Mouse (Mus musculus): Measurements from ENCODE around the gene Gm5751.
A peak's percentile ranks its signal among the peaks of the same experiment; 100 is the strongest.
"Not testable (repeated sequence)": the region's sequence is repeated elsewhere in the genome, so short reads cannot be mapped to it uniquely, and the experiment has no call there.

Gm5751 gene

GRCm38 (mm10) chrX:8873953-8874352 is at the start of gene Gm5751:
Gene Gm5751 (plus strand): TSS chrX:8874253.
- H3K36me3 ChIP-seq (ENCODE audit: insufficient read depth, low read length); H3K9me3 ChIP-seq (ENCODE audit: low read length); H3K4me1 ChIP-seq (replicated peaks; ENCODE audit: low read depth, low read length); H3K27me3 ChIP-seq (ENCODE audit: insufficient read depth, low read length); H3K4me3 ChIP-seq (replicated peaks; ENCODE audit: low read length): not testable (repeated sequence)

- Histone ChIP-seq H3K27me3 (ENCODE audit: insufficient read depth, low read length) (no peaks in the 10 kb centered on the region), H3K9me3 (ENCODE audit: low read length) (no peaks in the 10 kb centered on the region), H3K36me3 (ENCODE audit: insufficient read depth, low read length) (no peaks in the 10 kb centered on the region), H3K4me3 (replicated peaks; ENCODE audit: low read length) (no peak overlapping the region), H3K4me1 (replicated peaks; ENCODE audit: low read depth, low read length) (no peaks in the 10 kb centered on the region)
- TF ChIP-seq NANOG (IDR thresholded peaks at IDR 0.05; ENCODE audit: borderline replicate concordance, low read length) = no peak
- TF ChIP-seq CTCF (conservative IDR thresholded peaks at IDR 0.05; ENCODE audit: low read length) = peak; percentile 38
Measured at GRCm38 (mm10) chrX:8832043-8832442, 42.0 kb upstream of the Gm5751 start.

GRCm38 (mm10) chrX:8843694-8844093 is 30.4 kb upstream of the Gm5751 start, which contains the start of gene Gm6592:
Gene Gm6592 (plus strand): TSS chrX:8843994.
- no peak within 1 kb of the TSS for H3K4me3 ChIP-seq (replicated peaks; ENCODE audit: low read length)
- no peaks in the 10 kb centered on the region for H3K4me1 ChIP-seq (replicated peaks; ENCODE audit: low read depth, low read length)
- H3K9me3 ChIP-seq (ENCODE audit: low read length) = no peaks in the 10 kb centered on the region
- no peak for TF ChIP-seq POU5F1 (IDR thresholded peaks at IDR 0.05; ENCODE audit: borderline replicate concordance, low read length)
- TF ChIP-seq CTCF (conservative IDR thresholded peaks at IDR 0.05; ENCODE audit: low read length) = no peak
- no peak for TF ChIP-seq NANOG (IDR thresholded peaks at IDR 0.05; ENCODE audit: borderline replicate concordance, low read length)
- no peaks in the 10 kb centered on the region for H3K36me3 ChIP-seq (ENCODE audit: insufficient read depth, low read length)
- H3K27me3 ChIP-seq (ENCODE audit: insufficient read depth, low read length) = no peaks in the 10 kb centered on the region

GRCm38 (mm10) chrX:8852486-8852885 is 21.6 kb upstream of the Gm5751 start:
- H3K36me3 ChIP-seq (ENCODE audit: insufficient read depth, low read length) = no peaks in the 10 kb centered on the region
- H3K4me3 ChIP-seq (replicated peaks; ENCODE audit: low read length) = no peak overlapping the region
- no peaks in the 10 kb centered on the region for H3K27me3 ChIP-seq (ENCODE audit: insufficient read depth, low read length)
- no peaks in the 10 kb centered on the region for H3K4me1 ChIP-seq (replicated peaks; ENCODE audit: low read depth, low read length)
- H3K9me3 ChIP-seq (ENCODE audit: low read length) = no peaks in the 10 kb centered on the region
- TF ChIP-seq CTCF (conservative IDR thresholded peaks at IDR 0.05; ENCODE audit: low read length) = no peak
- TF ChIP-seq POU5F1 (IDR thresholded peaks at IDR 0.05; ENCODE audit: borderline replicate concordance, low read length) = no peak
- TF ChIP-seq NANOG (IDR thresholded peaks at IDR 0.05; ENCODE audit: borderline replicate concordance, low read length) = no peak

- H3K4me1 ChIP-seq (replicated peaks; ENCODE audit: low read depth, low read length); H3K36me3 ChIP-seq (ENCODE audit: insufficient read depth, low read length); H3K9me3 ChIP-seq (ENCODE audit: low read length); H3K4me3 ChIP-seq (replicated peaks; ENCODE audit: low read length); H3K27me3 ChIP-seq (ENCODE audit: insufficient read depth, low read length): not testable (repeated sequence)
- peak; percentile 37 for TF ChIP-seq CTCF (conservative IDR thresholded peaks at IDR 0.05; ENCODE audit: low read length)
Measured at GRCm38 (mm10) chrX:8864331-8864730, 9.7 kb upstream of the Gm5751 start.

- H3K9me3 ChIP-seq (ENCODE audit: low read length) = no peaks in the 10 kb centered on the region
- no peak overlapping the region for H3K4me3 ChIP-seq (replicated peaks; ENCODE audit: low read length)
- no peaks in the 10 kb centered on the region for H3K27me3 ChIP-seq (ENCODE audit: insufficient read depth, low read length)
- H3K4me1 ChIP-seq (replicated peaks; ENCODE audit: low read depth, low read length) = no peaks in the 10 kb centered on the region
- TF ChIP-seq CTCF (conservative IDR thresholded peaks at IDR 0.05; ENCODE audit: low read length) (no peak), POU5F1 (IDR thresholded peaks at IDR 0.05; ENCODE audit: borderline replicate concordance, low read length) (no peak)
- H3K36me3 ChIP-seq (ENCODE audit: insufficient read depth, low read length) = no peaks in the 10 kb centered on the region
Measured at GRCm38 (mm10) chrX:8884336-8884735, 10.3 kb downstream of the Gm5751 start.

GRCm38 (mm10) chrX:8891975-8892342 is 17.9 kb downstream of the Gm5751 start:
- TF ChIP-seq CTCF (conservative IDR thresholded peaks at IDR 0.05; ENCODE audit: low read length) (no peak), NANOG (IDR thresholded peaks at IDR 0.05; ENCODE audit: borderline replicate concordance, low read length) (no peak), POU5F1 (IDR thresholded peaks at IDR 0.05; ENCODE audit: borderline replicate concordance, low read length) (no peak)
- no peaks in the 10 kb centered on the region for H3K4me1 ChIP-seq (replicated peaks; ENCODE audit: low read depth, low read length)
- H3K27me3 ChIP-seq (ENCODE audit: insufficient read depth, low read length) = peaks cover 20% of the 10 kb centered on the region
- H3K9me3 ChIP-seq (ENCODE audit: low read length) = no peaks in the 10 kb centered on the region
- H3K4me3 ChIP-seq (replicated peaks; ENCODE audit: low read length) = no peak overlapping the region
- no peaks in the 10 kb centered on the region for H3K36me3 ChIP-seq (ENCODE audit: insufficient read depth, low read length)

GRCm38 (mm10) chrX:8892343-8893155 is 18.5 kb downstream of the Gm5751 start, which contains the start of gene B630019K06Rik:
Gene B630019K06Rik (plus strand): TSS chrX:8892382.
- no peaks in the 10 kb centered on the region for H3K9me3 ChIP-seq (ENCODE audit: low read length)
- peak within 1 kb of the TSS; percentile 72 for H3K4me3 ChIP-seq (replicated peaks; ENCODE audit: low read length)
- H3K36me3 ChIP-seq (ENCODE audit: insufficient read depth, low read length) = no peaks in the 10 kb centered on the region
- no peaks in the 10 kb centered on the region for H3K4me1 ChIP-seq (replicated peaks; ENCODE audit: low read depth, low read length)
- peaks cover 20% of the 10 kb centered on the region for H3K27me3 ChIP-seq (ENCODE audit: insufficient read depth, low read length)
- TF ChIP-seq POU5F1 (IDR thresholded peaks at IDR 0.05; ENCODE audit: borderline replicate concordance, low read length) = no peak
- TF ChIP-seq CTCF (conservative IDR thresholded peaks at IDR 0.05; ENCODE audit: low read length) = no peak
- no peak for TF ChIP-seq NANOG (IDR thresholded peaks at IDR 0.05; ENCODE audit: borderline replicate concordance, low read length)

GRCm38 (mm10) chrX:8893182-8893651 is 19.2 kb downstream of the Gm5751 start:
- Histone ChIP-seq H3K27me3 (ENCODE audit: insufficient read depth, low read length) (peaks cover 20% of the 10 kb centered on the region), H3K9me3 (ENCODE audit: low read length) (no peaks in the 10 kb centered on the region), H3K4me3 (replicated peaks; ENCODE audit: low read length) (peak overlapping the region; percentile 72), H3K36me3 (ENCODE audit: insufficient read depth, low read length) (no peaks in the 10 kb centered on the region), H3K4me1 (replicated peaks; ENCODE audit: low read depth, low read length) (no peaks in the 10 kb centered on the region)
- TF ChIP-seq CTCF (conservative IDR thresholded peaks at IDR 0.05; ENCODE audit: low read length) (no peak), POU5F1 (IDR thresholded peaks at IDR 0.05; ENCODE audit: borderline replicate concordance, low read length) (no peak)

Data from E14TG2a.4 (cell line).